Mouse (Mus musculus) mouse embryonic stem cell (cell line): ENCODE results near the gene Enox1.

Experiments used
- in situ Hi-C, 2 experiments: fragments of 300-500 bp; cut with MboI; formaldehyde crosslinking; loops; 1 replicate in 1 of 2; 3 replicates in 1 of 2; pipeline ENCODE4 v1.14.3; 2019 to 2020; ENCODE audit warnings: low sequenced_read_pairs in 2 of 2, low pct_unique_long_range_greater_than_20kb in 1 of 2, mixed read lengths in 1 of 2; ENCODE audit not compliant: unreplicated experiment in 1 of 2

Enox1 gene

DNA sequence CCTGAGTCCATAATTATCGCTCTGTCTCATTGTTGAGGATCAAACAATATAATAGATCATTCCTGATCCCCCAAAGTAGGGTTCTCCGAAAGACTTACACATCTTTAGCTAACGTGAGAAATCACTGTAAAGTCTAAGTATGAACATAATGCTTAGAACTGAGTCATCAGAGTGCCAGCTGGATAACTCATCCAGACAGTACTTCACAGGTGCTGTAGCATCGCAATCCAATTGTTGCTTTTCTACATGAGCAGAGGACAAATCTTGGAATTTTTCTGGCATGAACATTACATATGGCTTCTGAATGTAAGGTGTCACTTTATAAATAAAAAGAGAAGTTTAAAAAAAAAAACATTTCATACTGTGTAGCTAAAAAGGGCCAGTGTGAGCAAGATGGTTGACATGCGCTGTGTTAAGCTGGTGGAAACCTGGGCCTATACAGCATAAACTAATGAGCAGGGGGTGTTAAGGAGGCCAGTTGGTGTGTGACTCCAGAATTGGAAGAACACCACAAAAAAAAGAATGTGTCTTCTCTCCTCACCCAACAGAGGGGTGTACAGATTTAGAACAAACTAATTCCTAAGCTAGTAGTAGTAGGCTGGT is 588.2 kb downstream of the Enox1 start:
- in situ Hi-C loops: no loop called here

DNA sequence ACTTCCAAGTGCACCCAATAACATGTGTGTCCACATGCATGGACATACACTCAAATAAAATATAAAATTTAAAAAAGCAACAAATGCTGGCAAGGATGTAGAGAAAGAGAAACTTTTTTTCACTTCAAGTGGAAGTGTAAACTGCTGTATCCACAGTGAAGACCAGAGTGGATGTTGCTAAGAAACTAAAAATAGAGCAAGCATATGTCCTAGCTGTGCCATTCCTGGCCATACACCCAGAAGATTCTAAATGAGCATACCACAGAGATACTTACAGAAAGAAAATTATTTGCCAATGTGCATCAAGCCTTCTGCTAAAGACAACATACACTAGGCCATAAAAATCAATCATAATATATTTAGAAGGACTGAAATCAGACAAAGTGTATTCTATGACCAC is 592.4 kb downstream of the Enox1 start:
- in situ Hi-C loops: no loop called here
